Mouse (Mus musculus) cerebellum, adult 2 months (tissue): ENCODE measurements around the gene Vps13c.

Source experiments
- CTCF ChIP-seq: fragments of 200-500 bp; IDR thresholded peaks from 2 replicates; pipeline ENCODE4 v1.5.1; 2011; ENCODE audit warnings: low read depth, mild to moderate bottlenecking, control low read depth, low read length, moderate library complexity, borderline replicate concordance; ENCODE audit not compliant: insufficient read depth
- POLR2A ChIP-seq: fragments of 200-500 bp; IDR thresholded peaks from 2 replicates; pipeline ENCODE4 v1.6.1; 2011; ENCODE audit warnings: low read length, control low read depth, borderline replicate concordance; ENCODE audit not compliant: insufficient read depth

GRCm38 (mm10) chr9:67839981-67840859, at the start of gene Vps13c:
- TF ChIP-seq CTCF (no peak), POLR2A (peak; percentile 64)
